Mouse (Mus musculus) adrenal gland, postnatal 10 days (tissue): Measurements from ENCODE around the gene Noxa1. TPM values are rescaled to one million over a fixed set of nuclear protein-coding genes. Genes with fewer than 3 reads are reported as not detected.

Experiments used
- DNase-seq: peaks from one replicate; pipeline ENCODE4 v3.0.0; 2021; ENCODE audit warnings: mixed read lengths
- long read RNA-seq, 2 experiments: library from polyadenylated mRNA; stranded (forward); transcript quantifications; one replicate each; pipeline ENCODE4 v2.0.0; 2021
- total RNA-seq, 2 experiments: library from RNA; stranded (reverse); gene quantifications; 2 replicates each; pipeline ENCODE4 v1.2.3; 2021

Gene Noxa1
- not detected for total RNA-seq
- long read RNA-seq, experiment 1, result 0 reads
- long read RNA-seq, experiment 2, result 0 reads

DNA sequence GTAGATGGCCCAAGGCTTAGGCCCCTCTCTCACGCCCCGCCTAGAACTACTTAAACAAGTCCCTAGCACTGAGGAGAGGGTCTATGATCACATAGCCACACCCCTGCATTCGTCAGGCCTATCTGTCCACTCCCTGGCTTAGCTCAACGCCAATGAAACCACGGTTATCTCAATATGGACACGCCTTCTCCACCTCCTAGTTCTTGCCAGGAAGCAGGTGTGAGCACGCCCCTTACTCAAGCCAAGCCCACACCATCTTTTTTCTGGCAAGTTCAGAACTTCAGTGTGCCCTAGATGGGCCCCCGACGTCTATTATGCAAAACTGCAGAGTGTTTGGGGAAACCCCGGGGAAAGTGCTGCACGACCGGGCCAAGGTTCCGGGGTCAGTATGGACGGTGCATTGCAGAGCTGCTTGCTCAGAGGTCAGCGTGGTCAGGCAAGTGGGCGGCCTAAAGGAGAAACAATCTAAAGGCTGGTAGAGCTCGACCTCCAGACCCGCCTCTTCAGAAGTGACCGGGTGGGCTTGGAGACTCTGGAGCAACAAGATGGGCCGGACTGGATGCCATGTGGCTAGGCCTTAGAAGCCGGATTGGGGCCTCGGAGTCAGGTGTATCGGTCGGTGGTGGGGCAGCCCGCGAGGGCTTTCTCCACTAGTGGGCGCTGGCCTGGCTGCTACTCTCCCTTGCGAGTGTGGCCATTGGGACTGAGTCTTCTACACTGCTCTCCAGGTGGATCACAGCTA lies at the start of gene Noxa1:
Gene Noxa1 (minus strand): TSS at position 41 of the 742 bp plus-strand sequence.
- no peak for DNase-seq

DNA sequence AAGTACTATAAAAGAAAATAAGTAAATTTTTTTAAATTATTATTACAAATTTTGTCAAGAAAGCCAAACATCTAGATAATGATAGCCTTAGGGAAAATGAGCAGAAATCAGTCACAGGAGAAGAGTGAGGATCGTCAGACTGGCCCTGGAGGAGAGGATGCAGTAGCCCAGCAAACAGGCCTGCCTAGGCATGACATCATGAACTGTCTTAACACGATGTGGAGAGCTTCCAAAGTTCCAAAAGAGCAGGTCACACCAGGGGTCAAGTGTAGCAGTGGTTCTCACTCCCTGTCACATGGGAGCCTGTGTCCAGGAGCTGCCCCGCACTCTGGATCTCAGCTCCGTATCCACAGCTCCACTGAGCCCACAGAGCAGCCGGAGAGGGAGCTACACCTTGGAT lies 47.0 kb upstream of the Noxa1 start:
- DNase-seq, result no peak

DNA sequence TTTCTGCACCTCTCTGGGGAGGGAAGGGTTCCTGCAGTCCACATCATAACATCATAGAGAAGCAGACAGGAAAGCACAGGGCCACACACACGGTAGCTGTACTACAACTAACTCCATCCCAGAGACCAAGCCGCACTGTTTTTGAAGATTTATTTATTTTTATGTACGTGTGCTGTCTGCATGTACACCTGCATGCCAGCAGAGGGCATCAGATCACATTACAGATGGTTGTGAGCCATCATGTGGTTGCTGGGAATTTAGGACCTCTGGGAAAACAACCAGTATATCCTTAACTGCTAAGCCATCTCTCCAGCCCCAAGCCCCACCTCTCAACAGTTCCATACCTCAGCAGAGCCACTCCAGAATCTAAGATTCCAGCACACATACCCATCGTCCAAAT lies 46.2 kb upstream of the Noxa1 start:
- DNase-seq, result no peak

DNA sequence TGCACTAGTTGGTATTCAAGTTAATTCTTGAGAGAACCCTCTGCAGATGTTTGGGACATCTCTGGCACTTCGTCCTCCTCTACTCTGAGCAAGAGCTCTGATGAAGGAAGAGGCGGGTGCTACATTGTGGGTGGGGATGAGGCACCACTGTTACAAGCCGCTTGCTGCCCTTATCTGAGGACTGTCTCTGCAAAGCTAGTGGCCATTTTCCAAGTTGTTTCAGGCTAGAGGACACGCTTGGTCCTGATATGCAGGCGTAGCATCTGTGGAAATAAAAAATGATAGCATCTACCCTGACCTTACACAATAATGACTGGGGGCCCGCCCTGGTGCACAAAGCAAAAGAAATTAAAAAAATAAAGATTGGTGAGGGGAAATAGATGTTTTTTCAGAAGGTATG lies 42.9 kb upstream of the Noxa1 start:
- no peak for DNase-seq

DNA sequence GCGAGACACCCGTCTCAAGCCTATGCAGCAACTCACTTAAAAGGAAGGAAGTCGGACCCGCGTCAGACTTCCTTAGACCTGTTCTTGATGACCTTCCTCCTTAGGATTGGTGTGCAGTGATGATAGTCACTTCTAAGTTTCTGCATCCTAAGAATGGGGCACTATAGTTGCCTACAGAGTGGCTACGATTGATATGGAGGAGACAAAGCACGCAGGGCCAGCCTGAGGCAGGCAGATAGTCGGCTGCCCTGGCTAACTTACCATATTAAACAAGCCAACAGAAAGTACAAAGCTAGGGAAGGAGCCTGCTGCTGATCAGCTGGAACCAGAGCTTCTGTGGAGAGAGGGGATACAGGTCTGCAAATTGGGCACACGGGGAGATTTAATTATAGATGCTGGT lies 36.7 kb upstream of the Noxa1 start:
- DNase-seq, result no peak

DNA sequence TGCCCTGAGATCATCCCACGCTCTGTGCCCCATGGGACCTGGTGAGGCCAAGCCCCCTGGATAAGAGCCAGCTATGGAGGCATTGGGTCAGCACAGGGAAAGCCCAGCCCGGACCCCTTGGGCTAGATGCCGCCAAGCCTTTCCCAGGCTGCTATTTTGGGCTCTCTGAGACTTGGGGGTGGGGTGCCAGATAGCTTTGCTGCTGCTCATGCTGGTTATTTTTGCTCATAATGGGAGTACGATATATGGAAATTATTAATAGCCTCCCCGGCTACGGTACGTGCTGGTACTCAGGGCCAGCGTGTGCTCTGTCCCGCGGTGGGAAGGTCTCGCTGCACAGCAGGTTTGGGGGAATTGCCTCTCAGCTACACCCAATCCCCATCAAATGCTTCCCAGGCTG lies 33.1 kb upstream of the Noxa1 start:
- no peak for DNase-seq

DNA sequence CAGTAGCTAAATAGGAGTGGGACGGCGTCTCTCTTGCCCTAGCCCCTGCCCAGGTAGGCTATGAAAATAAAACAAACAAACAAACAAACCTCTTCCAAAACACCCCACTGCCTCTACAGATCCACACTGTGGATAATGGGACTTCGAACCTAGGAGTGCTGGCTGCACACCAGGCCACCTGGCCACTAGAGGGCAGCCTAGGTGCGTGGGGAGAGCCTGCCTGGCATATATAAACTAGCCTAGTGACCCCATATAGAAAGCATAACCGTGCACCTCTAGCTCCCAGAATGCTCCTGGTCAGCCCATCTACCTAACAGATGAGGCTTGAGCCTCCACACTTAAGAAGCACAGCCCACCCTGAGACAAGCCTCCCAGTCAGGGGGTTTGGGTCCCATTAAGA lies 32.3 kb upstream of the Noxa1 start:
- peak; percentile 83 for DNase-seq

DNA sequence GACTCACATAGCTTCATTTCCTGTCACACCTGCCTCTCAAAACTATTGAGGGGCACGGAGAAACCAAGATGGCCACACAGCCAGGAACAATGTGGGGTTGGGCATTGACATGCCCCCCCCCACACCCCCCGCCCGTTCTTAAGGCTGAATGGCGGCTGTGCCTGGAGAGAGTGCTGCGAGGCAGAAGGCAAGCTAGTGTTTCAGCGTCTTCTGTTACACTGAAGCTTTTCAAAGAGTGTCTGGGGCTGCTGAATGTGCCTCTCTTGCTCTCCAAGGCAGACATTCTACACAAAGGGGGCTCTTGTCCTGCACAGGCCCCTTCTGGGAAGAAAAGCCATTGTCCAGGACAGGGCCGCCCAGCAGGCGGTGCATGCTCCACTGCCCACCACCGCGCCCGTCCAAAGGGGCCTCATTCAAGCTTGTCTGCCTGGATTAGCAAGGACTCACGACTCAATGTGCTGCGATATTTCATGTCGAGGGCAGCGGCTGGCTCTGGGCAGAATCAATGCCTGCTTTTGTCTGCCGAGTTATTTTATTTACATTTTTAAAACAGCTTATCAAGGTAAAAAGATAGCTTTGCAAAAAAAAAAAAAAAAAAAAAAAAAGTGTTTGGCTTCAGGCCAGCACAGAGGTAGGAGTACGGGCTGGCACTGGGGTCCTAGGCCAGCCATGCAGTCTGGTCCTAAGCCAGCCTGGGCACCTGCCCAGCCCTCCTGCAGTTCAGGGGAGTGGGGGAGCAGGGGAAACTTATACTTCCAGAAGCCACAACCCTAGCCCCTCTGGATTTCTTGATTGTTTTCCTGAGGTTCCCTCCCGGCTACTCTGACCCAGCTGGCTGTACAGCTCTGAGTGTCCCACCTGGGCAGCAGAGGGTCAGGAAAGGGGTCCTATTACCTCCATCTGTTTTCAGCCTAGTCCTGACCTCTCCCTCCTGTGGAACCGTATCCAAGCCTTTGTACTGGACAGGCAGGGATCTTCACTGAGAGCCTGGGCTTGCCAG lies 31.4 kb upstream of the Noxa1 start:
- no peak for DNase-seq

DNA sequence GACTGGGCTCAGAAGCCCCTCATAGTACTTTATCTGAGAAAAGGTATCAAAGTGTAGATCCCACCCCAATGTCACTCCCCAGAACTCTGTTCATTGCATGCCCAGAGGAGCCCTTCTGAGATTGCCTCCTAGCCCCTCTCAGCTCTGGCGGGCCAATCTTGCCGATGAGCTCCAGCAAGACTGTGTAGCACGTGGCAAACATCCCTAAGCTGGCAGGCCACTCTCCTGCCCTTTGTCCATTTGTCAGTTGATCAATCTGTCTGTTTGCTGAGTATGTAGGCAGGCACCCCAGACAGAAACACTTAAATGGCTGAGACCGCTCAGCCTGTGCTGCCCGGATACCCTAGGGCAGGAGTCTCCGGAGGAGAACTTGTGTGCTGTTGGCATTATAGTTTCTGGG lies 30.2 kb upstream of the Noxa1 start:
- no peak for DNase-seq

DNA sequence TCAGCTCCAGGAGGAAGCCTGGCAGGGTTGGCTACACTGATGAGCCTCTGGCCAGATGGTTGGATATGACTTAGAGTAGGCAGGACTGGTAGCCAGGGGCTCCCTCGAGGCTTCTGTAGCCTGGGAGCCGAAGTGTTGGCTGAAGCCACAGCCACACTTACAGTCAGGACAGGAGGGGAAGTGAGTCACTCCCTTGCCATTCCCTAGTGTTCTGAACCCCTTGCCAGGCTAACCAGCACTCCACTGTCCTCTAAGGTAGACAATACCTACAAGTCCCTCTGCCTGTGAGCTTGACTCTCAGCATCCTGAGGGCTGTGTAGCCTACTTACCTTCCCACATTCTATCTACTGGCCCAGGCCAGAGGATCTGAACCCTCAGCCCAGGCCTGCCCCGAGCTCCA lies 29.5 kb upstream of the Noxa1 start:
- DNase-seq, result no peak

DNA sequence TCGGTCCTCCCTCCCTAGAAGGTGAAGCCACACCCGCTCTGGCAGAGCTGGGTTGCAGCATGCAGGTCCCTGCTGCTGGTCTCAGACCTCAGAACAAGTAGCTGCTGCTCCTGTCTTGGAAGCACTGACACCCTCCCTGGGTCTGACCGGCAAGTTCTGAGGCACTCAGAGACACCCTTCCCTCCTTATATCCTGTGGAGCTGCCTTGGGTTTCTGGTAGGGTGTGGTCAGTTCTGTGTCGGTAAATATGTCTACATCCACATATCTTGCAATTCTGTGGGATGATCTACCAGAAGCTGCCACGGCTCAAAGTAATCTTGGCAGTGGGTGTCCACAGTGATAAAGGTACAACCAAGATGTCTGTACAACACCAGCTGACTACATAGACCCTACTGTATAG lies 28.6 kb upstream of the Noxa1 start:
- DNase-seq, result no peak

DNA sequence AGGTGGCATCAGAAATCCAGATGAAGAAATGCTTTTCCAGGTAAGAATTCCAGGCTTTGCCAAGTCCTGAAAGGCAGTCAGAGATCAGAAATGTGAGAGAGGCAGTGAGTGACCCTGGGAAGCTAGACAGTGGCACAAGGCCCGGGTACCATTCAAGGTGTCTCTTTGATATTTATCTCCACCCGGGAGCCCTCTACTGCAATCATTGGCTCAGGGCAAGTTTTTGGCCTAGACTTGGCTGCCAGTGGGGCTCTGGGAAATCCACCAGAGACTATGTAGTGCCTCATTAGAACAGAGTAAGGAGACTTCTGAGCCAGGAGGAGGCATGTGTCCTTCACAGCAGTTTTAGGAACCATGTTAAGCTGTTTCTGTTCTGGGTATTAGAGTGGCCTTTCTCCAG lies 27.7 kb upstream of the Noxa1 start:
- DNase-seq, result peak; percentile 45

DNA sequence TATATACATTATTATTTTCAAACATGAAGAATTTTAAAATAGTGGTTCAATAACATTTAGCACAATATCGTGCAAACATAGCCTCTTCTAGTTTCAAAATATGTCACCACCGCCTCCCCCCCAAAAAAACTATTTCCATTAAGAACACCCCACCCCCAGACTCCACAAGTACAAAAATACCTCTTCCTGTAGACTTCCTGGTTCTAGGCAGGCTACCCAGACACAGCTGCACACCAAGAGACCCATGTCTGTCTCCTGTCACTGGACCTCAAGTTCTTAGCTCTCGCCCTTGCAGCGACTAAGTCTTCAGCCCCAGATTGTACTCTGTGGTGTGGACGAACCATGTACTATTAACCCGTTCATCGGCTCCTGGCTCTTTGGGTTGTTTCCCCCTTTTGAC lies 26.0 kb upstream of the Noxa1 start:
- DNase-seq, result no peak

DNA sequence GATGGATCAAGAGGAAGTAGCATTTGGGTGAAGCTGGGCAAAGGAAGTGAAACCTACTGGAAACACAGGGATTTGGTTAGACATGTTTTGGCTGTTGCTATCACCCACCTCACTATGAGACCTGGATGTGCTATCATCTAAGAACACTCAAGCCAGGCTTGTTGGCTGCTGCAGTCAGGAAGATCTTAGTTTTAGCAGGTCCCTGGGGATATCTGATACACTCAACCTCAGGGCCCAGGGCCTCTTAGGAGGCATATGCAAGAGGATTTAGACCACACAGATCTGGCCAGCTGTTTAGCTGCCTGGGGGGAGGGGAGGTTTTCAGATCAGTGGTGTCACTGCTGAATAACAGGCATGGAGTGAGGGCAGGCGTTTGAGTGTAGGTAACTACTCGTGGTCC lies 20.5 kb upstream of the Noxa1 start:
- no peak for DNase-seq

DNA sequence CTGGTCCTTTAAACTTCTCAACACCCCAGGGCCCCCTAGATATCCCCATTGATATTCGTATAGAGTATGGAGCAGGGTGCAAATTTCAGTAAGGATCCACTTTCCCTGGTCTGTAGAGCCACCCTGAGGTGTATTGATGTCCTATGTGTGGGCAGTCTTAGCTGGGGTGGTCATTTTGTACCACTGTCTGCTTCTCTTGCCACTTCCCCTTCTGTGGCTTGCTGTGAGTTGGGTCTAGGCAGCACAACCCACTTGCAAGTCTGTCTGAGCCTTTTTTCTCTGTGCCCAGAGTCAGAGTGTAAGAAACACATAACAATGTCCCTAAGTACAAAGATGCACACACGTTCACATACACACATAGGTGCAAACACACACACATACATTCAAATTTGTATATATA lies 19.4 kb upstream of the Noxa1 start:
- DNase-seq, result no peak

DNA sequence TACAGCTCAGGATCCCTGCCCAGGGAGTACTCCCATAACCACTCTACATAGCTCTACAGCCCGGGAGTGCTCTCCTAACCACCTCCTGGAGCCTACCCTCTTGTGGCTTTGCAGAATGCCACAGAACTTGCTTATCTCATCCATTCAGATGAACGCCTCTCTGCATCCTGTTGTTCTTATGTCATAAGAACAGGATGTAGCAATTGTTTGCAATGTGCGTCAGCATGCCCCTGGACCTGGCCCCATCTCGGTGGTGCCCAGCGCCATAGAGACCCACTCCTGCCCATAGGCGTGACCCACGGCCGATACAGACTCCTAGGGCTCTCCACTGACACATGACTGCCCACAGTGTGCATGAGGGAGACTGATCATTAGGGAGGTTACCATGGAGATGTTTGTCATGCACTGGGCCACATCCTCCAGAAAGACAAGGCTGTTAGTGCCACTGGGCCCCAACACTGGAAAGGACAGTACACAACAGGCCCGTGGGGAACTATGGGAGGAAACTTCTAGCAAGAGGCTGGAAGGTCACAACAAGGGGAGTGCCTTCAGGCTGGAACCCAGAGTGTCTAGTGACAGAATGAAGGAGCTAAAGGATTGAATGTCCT lies 16.3 kb upstream of the Noxa1 start:
- no peak for DNase-seq

DNA sequence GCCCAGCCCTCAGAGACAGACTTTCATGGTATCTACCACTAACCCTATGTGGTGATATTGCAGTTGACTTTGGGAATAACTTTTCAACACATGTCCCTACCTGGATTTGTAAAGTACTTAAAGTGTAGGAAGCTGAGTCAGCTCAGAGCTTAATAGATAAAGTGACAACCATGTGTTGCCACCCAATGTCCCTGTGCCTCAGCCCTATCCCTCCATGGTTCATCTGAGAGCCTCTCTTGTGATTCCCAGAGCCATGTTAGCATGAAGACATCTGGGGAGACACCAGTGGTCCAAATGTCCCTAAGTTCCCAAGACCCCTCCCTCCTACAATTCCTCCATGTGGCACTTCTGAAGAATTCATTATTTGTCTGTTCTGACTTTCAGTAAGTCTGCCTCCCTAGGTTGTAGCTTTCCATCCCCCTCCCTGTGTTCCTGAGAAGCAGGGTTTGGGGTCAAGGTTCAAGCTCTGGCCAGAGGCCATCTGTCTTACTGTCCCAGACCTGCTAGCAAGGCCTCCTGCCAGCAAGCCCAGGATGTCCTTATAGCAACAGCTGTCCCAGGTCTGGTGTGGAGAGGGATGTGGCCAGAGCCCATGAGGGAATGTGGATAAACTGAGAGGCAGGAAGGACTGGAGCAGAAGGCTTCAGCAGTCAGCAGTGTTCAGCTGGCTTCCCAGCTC lies 15.7 kb upstream of the Noxa1 start:
- peak; percentile 53 for DNase-seq

DNA sequence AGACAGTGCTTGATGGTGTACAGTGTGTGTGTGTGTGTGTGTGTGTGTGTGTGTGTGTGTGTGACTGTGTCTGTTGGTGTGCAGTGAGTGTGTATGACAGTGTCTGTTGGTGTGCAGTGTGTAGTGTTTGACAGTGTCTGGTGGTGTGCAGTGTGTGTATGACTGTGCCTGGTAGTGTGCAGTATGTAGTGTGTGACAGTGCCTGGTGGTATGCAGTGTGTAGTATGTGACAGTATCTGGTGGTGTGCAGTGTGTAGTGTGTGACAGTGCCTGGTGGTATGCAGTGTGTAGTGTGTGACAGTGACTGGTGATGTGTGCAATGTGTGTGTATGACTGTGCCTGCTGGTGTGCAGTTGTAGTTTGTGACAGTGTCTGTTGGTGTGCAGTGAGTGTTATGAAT lies 14.5 kb upstream of the Noxa1 start:
- no peak for DNase-seq

DNA sequence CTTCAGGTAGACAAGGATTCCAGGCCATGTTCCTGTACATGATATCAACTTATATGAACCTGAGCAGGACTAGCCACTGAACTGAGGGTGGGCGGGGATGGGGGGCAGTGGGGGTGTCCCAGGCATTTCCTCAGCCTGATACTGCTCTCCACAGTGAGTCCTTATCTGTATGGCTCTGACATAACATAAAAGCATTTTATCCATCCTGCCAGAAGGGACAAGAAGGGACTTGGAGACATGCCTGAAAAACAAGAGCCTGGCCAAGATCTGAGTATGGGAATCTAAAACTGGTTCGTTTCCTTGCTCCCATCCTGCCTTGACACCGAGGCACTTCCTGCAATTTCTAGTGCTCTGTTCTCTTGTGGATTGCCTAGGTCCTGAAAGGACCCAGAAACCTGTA lies 11.1 kb upstream of the Noxa1 start:
- no peak for DNase-seq

DNA sequence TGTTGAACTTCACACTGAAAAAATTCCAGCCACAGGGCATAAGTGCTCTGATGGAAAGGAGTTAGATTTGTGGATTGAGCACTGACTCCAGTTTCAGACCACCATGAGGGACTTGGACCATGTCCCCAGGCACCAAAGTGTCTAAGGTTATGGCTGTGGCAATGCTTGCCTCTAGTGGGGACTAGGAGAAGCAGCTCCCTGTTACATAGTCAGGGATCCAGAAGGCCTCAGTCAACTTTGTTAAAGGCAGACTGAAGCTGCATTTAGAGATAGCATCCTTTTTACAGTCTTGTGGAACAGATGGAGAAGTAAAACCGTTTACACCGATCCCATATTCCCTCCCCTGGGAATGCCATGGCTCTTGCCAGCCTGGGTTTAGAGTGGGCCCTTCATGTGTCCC lies 9.2 kb upstream of the Noxa1 start:
- no peak for DNase-seq

DNA sequence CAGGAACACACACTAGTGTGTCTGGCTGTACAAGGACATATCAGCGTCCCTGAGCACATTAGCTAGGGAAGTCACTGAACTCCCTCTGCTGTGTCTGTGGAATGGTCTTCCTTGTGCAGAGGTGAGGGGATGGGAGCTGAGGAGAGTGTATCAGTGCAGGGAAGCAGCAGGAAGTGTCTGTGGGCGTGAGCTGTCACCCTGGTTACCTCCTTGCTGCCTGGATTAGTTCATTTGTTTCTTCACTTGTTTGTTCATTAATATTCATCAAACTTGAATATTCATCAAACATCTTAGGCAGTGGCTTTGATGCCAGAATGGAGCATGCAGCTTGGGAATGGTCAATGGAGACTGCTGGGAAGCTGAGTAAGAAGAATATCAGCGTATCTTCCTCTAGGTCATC lies 4.8 kb upstream of the Noxa1 start:
- DNase-seq, result no peak

DNA sequence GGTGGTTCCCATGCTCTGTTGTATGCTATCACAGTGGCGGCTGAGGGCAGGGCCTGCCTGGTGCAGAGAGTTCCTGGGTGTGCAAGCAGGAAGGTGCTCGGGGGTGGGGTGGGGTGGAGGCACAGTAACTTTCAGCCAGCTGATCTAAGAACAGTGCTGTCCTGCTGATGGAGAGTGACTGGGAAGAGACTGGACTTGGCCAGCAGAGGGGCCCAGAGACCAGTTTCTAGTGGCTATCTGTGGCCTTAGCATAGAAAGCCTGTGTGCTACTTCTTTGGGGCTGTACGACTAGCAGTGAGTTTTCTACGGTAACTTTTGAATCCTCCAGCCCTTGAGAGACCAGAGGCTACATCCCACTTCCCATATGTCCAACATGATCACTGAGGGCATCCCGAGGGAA lies 4.0 kb upstream of the Noxa1 start:
- peak; percentile 51 for DNase-seq
